Mouse (Mus musculus) ES-Bruce4 (cell line): ENCODE data around the gene Smim13. TPM values are rescaled to one million over a fixed set of nuclear protein-coding genes. Genes with fewer than 3 reads are reported as not detected.

ENCODE experiments used
- H3K27ac ChIP-seq: 2 replicates; pipeline ENCODE4 v1.5.1; 2012; ENCODE audit warnings: low read length, inconsistent platforms; ENCODE audit not compliant: insufficient read depth
- H3K27me3 ChIP-seq: 2 replicates; pipeline ENCODE4 v1.6.1; 2012; ENCODE audit warnings: mild to moderate bottlenecking, low read length, inconsistent platforms; ENCODE audit not compliant: control insufficient read depth, poor library complexity, insufficient read depth, severe bottlenecking
- H3K36me3 ChIP-seq: 2 replicates; pipeline ENCODE4 v1.6.1; 2012; ENCODE audit warnings: inconsistent platforms, mild to moderate bottlenecking, low read length, moderate library complexity; ENCODE audit not compliant: control insufficient read depth, poor library complexity, insufficient read depth, severe bottlenecking
- H3K4me1 ChIP-seq: one replicate; pipeline ENCODE4 v1.8.1; 2011; ENCODE audit warnings: low read length; ENCODE audit not compliant: control insufficient read depth, insufficient read depth
- H3K4me3 ChIP-seq: 2 replicates; pipeline ENCODE4 v1.5.1; 2011; ENCODE audit warnings: low read depth, mild to moderate bottlenecking, low read length
- H3K9ac ChIP-seq: 2 replicates; pipeline ENCODE4 v1.6.1; 2012; ENCODE audit warnings: low read depth, mild to moderate bottlenecking, inconsistent platforms; ENCODE audit not compliant: poor library complexity, severe bottlenecking
- H3K9me3 ChIP-seq: replicated peaks from 2 replicates; pipeline ENCODE4 v1.6.1; 2012; ENCODE audit warnings: mild to moderate bottlenecking, low read length, inconsistent platforms; ENCODE audit not compliant: control insufficient read depth, poor library complexity, insufficient read depth, severe bottlenecking
- CTCF ChIP-seq: IDR thresholded peaks from one replicate; pipeline ENCODE4 v1.8.1; 2011; ENCODE audit warnings: low read depth, low read length
- EP300 ChIP-seq: IDR thresholded peaks from 2 replicates; pipeline ENCODE4 v1.6.1; 2011; ENCODE audit warnings: low read depth, low read length; ENCODE audit not compliant: insufficient read depth
- POLR2A ChIP-seq: IDR thresholded peaks from one replicate; pipeline ENCODE4 v1.8.1; 2011; ENCODE audit warnings: low read length; ENCODE audit not compliant: insufficient read depth
- polyA plus RNA-seq: library from polyadenylated mRNA; stranded (reverse); fragments of >200 nt; gene quantifications from 2 replicates; pipeline ENCODE4 v1.2.4, GENCODE M21; 2011; ENCODE audit warnings: low read depth; ENCODE audit not compliant: missing spikeins, insufficient read depth, insufficient read length

Gene Smim13
- polyA plus RNA-seq, 1 experiment, result 8.4 TPM

GRCm38 (mm10) chr13:41233241-41233640 lies 16.4 kb upstream of the Smim13 start:
- H3K27ac ChIP-seq, result no peak overlapping the region
- TF ChIP-seq EP300, result no peak
- H3K27me3 ChIP-seq, result no peaks in the 10 kb centered on the region
- H3K4me3 ChIP-seq, result no peak overlapping the region
- H3K9me3 ChIP-seq, result no peaks in the 10 kb centered on the region
- H3K36me3 ChIP-seq, result no peaks in the 10 kb centered on the region
- no peaks in the 10 kb centered on the region for H3K4me1 ChIP-seq
- no peak overlapping the region for H3K9ac ChIP-seq

- Histone ChIP-seq H3K9me3 (no peaks in the 10 kb centered on the region), H3K4me3 (no peak overlapping the region), H3K9ac (no peak overlapping the region), H3K4me1 (no peaks in the 10 kb centered on the region), H3K27me3 (no peaks in the 10 kb centered on the region), H3K36me3 (no peaks in the 10 kb centered on the region), H3K27ac (no peak overlapping the region)
- TF ChIP-seq POLR2A, result no peak
- TF ChIP-seq CTCF, result no peak
- no peak for TF ChIP-seq EP300
These were observed 14.5 kb upstream of the Smim13 start for GRCm38 (mm10) chr13:41235181-41235580.

GRCm38 (mm10) chr13:41235845-41236741 lies 13.6 kb upstream of the Smim13 start:
- Histone ChIP-seq H3K4me3 (no peak overlapping the region), H3K9ac (no peak overlapping the region), H3K4me1 (no peaks in the 10 kb centered on the region), H3K36me3 (no peaks in the 10 kb centered on the region), H3K9me3 (no peaks in the 10 kb centered on the region), H3K27me3 (no peaks in the 10 kb centered on the region), H3K27ac (no peak overlapping the region)
- no peak for TF ChIP-seq CTCF
- TF ChIP-seq EP300, result no peak
- TF ChIP-seq POLR2A, result no peak

- no peaks in the 10 kb centered on the region for H3K27me3 ChIP-seq
- TF ChIP-seq POLR2A, result no peak
- no peak for TF ChIP-seq EP300
- TF ChIP-seq CTCF, result no peak
- H3K27ac ChIP-seq, result no peak overlapping the region
- H3K36me3 ChIP-seq, result no peaks in the 10 kb centered on the region
- no peak overlapping the region for H3K9ac ChIP-seq
- H3K4me1 ChIP-seq, result no peaks in the 10 kb centered on the region
- H3K9me3 ChIP-seq, result no peaks in the 10 kb centered on the region
- no peak overlapping the region for H3K4me3 ChIP-seq
These were observed 11.4 kb upstream of the Smim13 start for GRCm38 (mm10) chr13:41238035-41238804.

GRCm38 (mm10) chr13:41238805-41239130 lies 10.9 kb upstream of the Smim13 start:
- no peaks in the 10 kb centered on the region for H3K4me1 ChIP-seq
- H3K9me3 ChIP-seq, result no peaks in the 10 kb centered on the region
- TF ChIP-seq CTCF, result no peak
- TF ChIP-seq EP300, result no peak
- no peak for TF ChIP-seq POLR2A
- H3K36me3 ChIP-seq, result no peaks in the 10 kb centered on the region
- H3K27me3 ChIP-seq, result no peaks in the 10 kb centered on the region
- H3K27ac ChIP-seq, result no peak overlapping the region
- no peak overlapping the region for H3K9ac ChIP-seq
- no peak overlapping the region for H3K4me3 ChIP-seq

- no peaks in the 10 kb centered on the region for H3K27me3 ChIP-seq
- no peak overlapping the region for H3K9ac ChIP-seq
- H3K4me1 ChIP-seq, result no peaks in the 10 kb centered on the region
- H3K27ac ChIP-seq, result no peak overlapping the region
- TF ChIP-seq EP300, result no peak
- TF ChIP-seq CTCF, result no peak
- TF ChIP-seq POLR2A, result no peak
- H3K36me3 ChIP-seq, result no peaks in the 10 kb centered on the region
- no peaks in the 10 kb centered on the region for H3K9me3 ChIP-seq
- no peak overlapping the region for H3K4me3 ChIP-seq
These were observed 8.1 kb upstream of the Smim13 start for GRCm38 (mm10) chr13:41241557-41241956.
